Mouse (Mus musculus) right cerebral cortex, postnatal 4 days (tissue): ENCODE results near the gene Prdm16.

Experiments
- DNase-seq: peaks from one replicate; pipeline ENCODE4 v3.0.0-alpha.2; 2022

The Prdm16 gene

GRCm38 (mm10) chr4:154313622-154313967 lies 323.1 kb downstream of the Prdm16 start:
- DNase-seq, result no peak

GRCm38 (mm10) chr4:154312935-154313621 lies 323.6 kb downstream of the Prdm16 start:
- no peak for DNase-seq

- DNase-seq, result no peak
These were observed 324.4 kb downstream of the Prdm16 start for GRCm38 (mm10) chr4:154312143-154312812.

GRCm38 (mm10) chr4:154310576-154311262 lies 326.0 kb downstream of the Prdm16 start:
- no peak for DNase-seq

GRCm38 (mm10) chr4:154309131-154309530 lies 327.5 kb downstream of the Prdm16 start:
- DNase-seq, result no peak

GRCm38 (mm10) chr4:154301466-154301881 lies 335.2 kb downstream of the Prdm16 start, which contains the start of gene Arhgef16:
Arhgef16 (minus strand) TSS chr4:154301676.
- peak; percentile 45 for DNase-seq

- DNase-seq, result peak; percentile 11
These were observed 337.0 kb downstream of the Prdm16 start for GRCm38 (mm10) chr4:154299541-154300271.

- no peak for DNase-seq
These were observed 338.9 kb downstream of the Prdm16 start for GRCm38 (mm10) chr4:154297761-154298160.

GRCm38 (mm10) chr4:154294262-154294731 lies 342.4 kb downstream of the Prdm16 start:
- no peak for DNase-seq

GRCm38 (mm10) chr4:154293735-154294201 lies 342.9 kb downstream of the Prdm16 start:
- DNase-seq, result no peak

- DNase-seq, result no peak
These were observed 353.0 kb downstream of the Prdm16 start for GRCm38 (mm10) chr4:154283671-154284070.

GRCm38 (mm10) chr4:154279481-154279880 lies 357.2 kb downstream of the Prdm16 start:
- no peak for DNase-seq

GRCm38 (mm10) chr4:154273000-154273399 lies 363.7 kb downstream of the Prdm16 start:
- DNase-seq, result peak; percentile 67

- no peak for DNase-seq
These were observed 367.2 kb downstream of the Prdm16 start for GRCm38 (mm10) chr4:154269520-154269919.

GRCm38 (mm10) chr4:154267511-154267910 lies 369.2 kb downstream of the Prdm16 start:
- no peak for DNase-seq
